Mouse (Mus musculus) cerebellum, adult 2 months (tissue): ENCODE data around the gene Srsf9.

Source experiments
- CTCF ChIP-seq: fragments of 200-500 bp; IDR thresholded peaks from 2 replicates; pipeline ENCODE4 v1.5.1; 2011; ENCODE audit warnings: low read depth, mild to moderate bottlenecking, control low read depth, low read length, moderate library complexity, borderline replicate concordance; ENCODE audit not compliant: insufficient read depth
- POLR2A ChIP-seq: fragments of 200-500 bp; IDR thresholded peaks from 2 replicates; pipeline ENCODE4 v1.6.1; 2011; ENCODE audit warnings: low read length, control low read depth, borderline replicate concordance; ENCODE audit not compliant: insufficient read depth

DNA sequence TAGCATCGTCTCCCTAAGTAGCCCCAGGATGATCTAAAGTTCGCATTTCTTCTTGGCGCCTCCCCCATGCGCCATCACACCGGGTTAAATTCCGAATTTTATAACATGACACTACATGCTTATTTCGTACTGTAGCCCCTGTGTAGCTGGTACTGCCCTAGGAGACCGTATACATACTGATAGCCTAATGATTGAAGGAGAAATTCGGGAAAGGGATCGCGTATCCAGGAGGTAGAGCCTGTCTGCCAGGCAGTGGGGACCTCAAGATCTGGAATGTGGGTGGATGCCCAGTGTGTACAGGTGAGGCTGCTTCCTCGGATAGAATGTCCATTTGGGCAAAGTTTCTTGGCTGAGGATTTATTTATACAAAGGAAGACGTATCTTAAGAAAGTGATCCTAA is 25.4 kb upstream of the Srsf9 start:
- TF ChIP-seq CTCF (no peak), POLR2A (no peak)
